Mouse (Mus musculus) gastrocnemius, postnatal 14 days (tissue): ENCODE data around the gene Dock8. TPM values are rescaled to one million over a fixed set of nuclear protein-coding genes. Genes with fewer than 3 reads are reported as not detected.
"Not testable (repeated sequence)": the region's sequence is repeated elsewhere in the genome, so short reads cannot be mapped to it uniquely, and the experiment has no call there.

Source experiments
- DNase-seq: peaks from one replicate; pipeline ENCODE4 v3.0.0; 2021; ENCODE audit warnings: mixed read lengths
- intact Hi-C: fragments of 180-260 bp; cut with DNase I; formaldehyde crosslinking; loops from one replicate; pipeline ENCODE4 v1.15.1; 2025; ENCODE audit warnings: low total_unique reads
- total RNA-seq, 2 experiments: library from RNA; stranded (reverse); gene quantifications; 2 replicates each; pipeline ENCODE4 v1.2.3; 2021

The Dock8 gene
- total RNA-seq, 2 experiments from 2014 or later: 1.8 to 2.6 TPM

- intact Hi-C loops: no loop called here
- no peak for DNase-seq
Observed at GRCm38 (mm10) chr19:24996815-24997704, 2.3 kb upstream of the Dock8 start.

GRCm38 (mm10) chr19:24998561-24998960, 773 bp upstream of the Dock8 start:
- no peak for DNase-seq
- intact Hi-C loops: no loop called here

- DNase-seq: no peak
- intact Hi-C loops: no loop called here
Observed at GRCm38 (mm10) chr19:25000153-25000552, 819 bp downstream of the Dock8 start.

- intact Hi-C loops: no loop called here
Observed at GRCm38 (mm10) chr19:25002032-25002431, 2.7 kb downstream of the Dock8 start.

GRCm38 (mm10) chr19:25002828-25003227, 3.5 kb downstream of the Dock8 start:
- intact Hi-C loops: no loop called here

More at GRCm38 (mm10) chr19:25002032-25002431, 2.7 kb downstream of the Dock8 start:
- DNase-seq: no peak

GRCm38 (mm10) chr19:25003810-25004209, 4.5 kb downstream of the Dock8 start:
- no peak for DNase-seq
- intact Hi-C loops: no loop called here

More at GRCm38 (mm10) chr19:25002828-25003227, 3.5 kb downstream of the Dock8 start:
- no peak for DNase-seq

GRCm38 (mm10) chr19:25006686-25007085, 7.4 kb downstream of the Dock8 start:
- intact Hi-C loops: no loop called here
- no peak for DNase-seq

- DNase-seq: no peak
- intact Hi-C loops: no loop called here
Observed at GRCm38 (mm10) chr19:25008509-25008908, 9.2 kb downstream of the Dock8 start.

GRCm38 (mm10) chr19:25022766-25023165, 23.4 kb downstream of the Dock8 start:
- no peak for DNase-seq
- intact Hi-C loops: no loop called here

- no peak for DNase-seq
- intact Hi-C loops: no loop called here
Observed at GRCm38 (mm10) chr19:25031765-25032164, 32.4 kb downstream of the Dock8 start.

- intact Hi-C loops: not testable (repeated sequence)
Observed at GRCm38 (mm10) chr19:25033008-25033407, 33.7 kb downstream of the Dock8 start.

GRCm38 (mm10) chr19:25035825-25036224, 36.5 kb downstream of the Dock8 start:
- intact Hi-C loops: no loop called here
- no peak for DNase-seq

More at GRCm38 (mm10) chr19:25033008-25033407, 33.7 kb downstream of the Dock8 start:
- DNase-seq: not testable (repeated sequence)

- no peak for DNase-seq
Observed at GRCm38 (mm10) chr19:25036784-25037183, 37.5 kb downstream of the Dock8 start.

GRCm38 (mm10) chr19:25037249-25037648, 37.9 kb downstream of the Dock8 start:
- intact Hi-C loops: no loop called here
- no peak for DNase-seq

More at GRCm38 (mm10) chr19:25036784-25037183, 37.5 kb downstream of the Dock8 start:
- intact Hi-C loops: no loop called here

GRCm38 (mm10) chr19:25038293-25038692, 39.0 kb downstream of the Dock8 start:
- intact Hi-C loops: no loop called here
- no peak for DNase-seq

GRCm38 (mm10) chr19:25041209-25041608, 41.9 kb downstream of the Dock8 start:
- DNase-seq: no peak
- intact Hi-C loops: no loop called here

- intact Hi-C loops: no loop called here
- DNase-seq: no peak
Observed at GRCm38 (mm10) chr19:25042973-25043372, 43.6 kb downstream of the Dock8 start.

- no peak for DNase-seq
- intact Hi-C loops: no loop called here
Observed at GRCm38 (mm10) chr19:25044057-25044456, 44.7 kb downstream of the Dock8 start.

- intact Hi-C loops: no loop called here
- DNase-seq: no peak
Observed at GRCm38 (mm10) chr19:25052355-25052754, 53.0 kb downstream of the Dock8 start.

GRCm38 (mm10) chr19:25053152-25053551, 53.8 kb downstream of the Dock8 start:
- no peak for DNase-seq
- intact Hi-C loops: no loop called here

GRCm38 (mm10) chr19:25055025-25055424, 55.7 kb downstream of the Dock8 start:
- intact Hi-C loops: no loop called here

More at GRCm38 (mm10) chr19:25055025-25055424, 55.7 kb downstream of the Dock8 start:
- DNase-seq: no peak
